Mouse (Mus musculus) heart, postnatal 0 days (tissue): Measurements from ENCODE around the gene Grk4.

Source experiments
- CTCF ChIP-seq: IDR thresholded peaks from 2 replicates; pipeline ENCODE4 v1.5.1; 2016; ENCODE audit warnings: antibody characterized with exemption, control low read depth, low read depth
- EP300 ChIP-seq: IDR thresholded peaks from 2 replicates; pipeline ENCODE4 v1.6.1; 2016; ENCODE audit warnings: antibody characterized with exemption, low read depth

- TF ChIP-seq CTCF (no peak), EP300 (no peak)
Observed at GRCm38 (mm10) chr5:34695521-34695920, 35.3 kb downstream of the Grk4 start.
